29 mouse cellular contexts compared by ENCODE assay signal in the genomic region with DNA sequence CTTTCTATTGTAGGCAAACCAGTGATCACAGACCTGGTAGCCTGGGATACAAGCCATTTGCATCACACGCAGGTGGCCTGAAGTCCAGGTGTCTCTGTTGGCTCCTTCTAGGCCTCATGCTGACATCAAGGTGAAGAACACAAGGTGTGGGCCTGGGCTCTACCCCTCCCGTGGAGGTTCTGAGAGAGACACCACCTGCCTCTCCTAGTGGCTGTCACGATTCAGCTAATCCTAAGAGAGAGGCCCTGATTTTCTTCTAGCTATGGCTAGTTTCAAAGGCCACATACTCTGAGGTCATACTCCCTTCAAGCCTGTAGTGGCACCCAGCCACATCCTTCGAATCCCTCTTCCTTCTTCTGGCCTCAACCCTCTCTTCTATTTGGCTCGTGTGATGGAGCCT. TPM values are rescaled to one million over a fixed set of nuclear protein-coding genes. Genes with fewer than 3 reads are reported as not detected.
DNase-seq lines count a peak whose midpoint lies in the region; ATAC-seq and TF ChIP-seq lines count a peak whose summit lies in the region.
"Had no signal": no experiment of that assay in that cellular context is flagged by ENCODE, and none has a peak within 500 bp of the region (broad histone marks: within the 10 kb centered on the region; RNA-seq: fewer than 3 reads in every experiment).

No protein-coding gene starts in this region.

- no peak overlapping the region for H3K27ac ChIP-seq in heart, embryonic 10.5 days
- H3K27ac ChIP-seq in stomach, postnatal 0 days (replicated peaks) = no peak overlapping the region
- H3K27ac ChIP-seq: embryonic facial prominence, embryonic 10.5 days; heart, embryonic 15.5 days; hindbrain, embryonic 15.5 days; intestine, embryonic 15.5 days; layer of hippocampus, adult 2 months; limb, embryonic 13.5 days; liver, embryonic 12.5 days; midbrain, embryonic 15.5 days; stomach, embryonic 15.5 days had no signal

- TF ChIP-seq CTCF in stomach, postnatal 0 days (IDR thresholded peaks at IDR 0.05; ENCODE audit: low read depth) = no peak

- H3K9me3 ChIP-seq in heart, embryonic 10.5 days = no peaks in the 10 kb centered on the region
- H3K9me3 ChIP-seq in stomach, postnatal 0 days (ENCODE audit: control insufficient read depth, low read length) = no peaks in the 10 kb centered on the region
- H3K9me3 ChIP-seq: embryonic facial prominence, embryonic 10.5 days; heart, embryonic 15.5 days; hindbrain, embryonic 15.5 days; intestine, embryonic 15.5 days; limb, embryonic 13.5 days; liver, embryonic 12.5 days; midbrain, embryonic 15.5 days; stomach, embryonic 15.5 days had no signal

- H3K27me3 ChIP-seq in heart, embryonic 10.5 days (ENCODE audit: insufficient read depth, poor library complexity, severe bottlenecking) = peaks cover 32% of the 10 kb centered on the region; the same call in 1 of the 2 replicates
- no peaks in the 10 kb centered on the region for H3K27me3 ChIP-seq in stomach, postnatal 0 days (ENCODE audit: control insufficient read depth, insufficient read depth, low read length)
- H3K27me3 ChIP-seq: heart, embryonic 15.5 days; hindbrain, embryonic 15.5 days; intestine, embryonic 15.5 days; limb, embryonic 13.5 days; liver, embryonic 12.5 days; midbrain, embryonic 15.5 days; stomach, embryonic 15.5 days had no signal

- no peak overlapping the region for H3K4me2 ChIP-seq in stomach, postnatal 0 days (replicated peaks; ENCODE audit: low read depth)
- H3K4me2 ChIP-seq: heart, embryonic 15.5 days; hindbrain, embryonic 15.5 days; intestine, embryonic 15.5 days; limb, embryonic 13.5 days; liver, embryonic 12.5 days; midbrain, embryonic 15.5 days; stomach, embryonic 15.5 days had no signal

- no peak for ATAC-seq in stomach, postnatal 0 days (ENCODE audit: low FRiP score, low TSS enrichment)
- ATAC-seq: CD4-positive, CD25-positive, alpha-beta regulatory T cell, adult 4 months; forebrain, postnatal 0 days; intestine, embryonic 15.5 days; liver, embryonic 12.5 days; midbrain, embryonic 15.5 days had no signal

- no peak for TF ChIP-seq EP300 in stomach, postnatal 0 days (optimal IDR thresholded peaks at IDR 0.05)

- 75% methylated on average over 5 of the region's 5 CpGs for WGBS in heart, embryonic 10.5 days
- whole genome bisulfite sequencing in stomach, postnatal 0 days = 59% methylated on average over 5 of the region's 5 CpGs

- no peak overlapping the region for H3K4me3 ChIP-seq in heart, embryonic 10.5 days
- H3K4me3 ChIP-seq in stomach, postnatal 0 days (ENCODE audit: low read depth, low read length) = no peak overlapping the region
- H3K4me3 ChIP-seq: embryonic facial prominence, embryonic 10.5 days; heart, embryonic 15.5 days; hindbrain, embryonic 15.5 days; intestine, embryonic 15.5 days; layer of hippocampus, adult 2 months; limb, embryonic 13.5 days; liver, embryonic 12.5 days; midbrain, embryonic 15.5 days; myocyte; stomach, embryonic 15.5 days had no signal

- DNase-seq in heart, embryonic 10.5 days (ENCODE audit: low spot score) = peak; percentile 72
- no peak for DNase-seq in heart, adult 9 months (ENCODE audit: low spot score in 2 of 2)
- DNase-seq in right cerebral cortex, postnatal 10 days (ENCODE audit: low spot score in 2 of 2) = peak; percentile 13 to 25
- no peak for DNase-seq in right cerebral cortex, adult 18-20 months
- DNase-seq in cerebellum, adult 18-20 months = peak; percentile 86 to 93
- peak; percentile 64 to 84 for DNase-seq in cerebellum, postnatal 14 days
- no peak for DNase-seq in stomach, postnatal 0 days (ENCODE audit: low spot score)
- no peak for DNase-seq in urinary bladder, postnatal 14 days (ENCODE audit: low spot score)
- DNase-seq: adrenal gland, postnatal 25 days; forebrain, postnatal 0 days; gastrocnemius, postnatal 14 days; heart, adult 18-20 months; heart, postnatal 36 days; kidney, adult 9 months; kidney, postnatal 14 days; lung, adult 18-20 months; lung, postnatal 14 days; thymus, adult 18-20 months had no signal

- H3K36me3 ChIP-seq in heart, embryonic 10.5 days = no peaks in the 10 kb centered on the region
- H3K36me3 ChIP-seq in stomach, postnatal 0 days (ENCODE audit: control insufficient read depth, insufficient read depth, low read length) = no peaks in the 10 kb centered on the region
- H3K36me3 ChIP-seq: embryonic facial prominence, embryonic 10.5 days; heart, embryonic 15.5 days; hindbrain, embryonic 15.5 days; intestine, embryonic 15.5 days; limb, embryonic 13.5 days; liver, embryonic 12.5 days; midbrain, embryonic 15.5 days; stomach, embryonic 15.5 days had no signal

- no peaks in the 10 kb centered on the region; the same call in 1 of the 2 replicates for H3K4me1 ChIP-seq in heart, embryonic 10.5 days
- H3K4me1 ChIP-seq in stomach, postnatal 0 days (replicated peaks; ENCODE audit: control insufficient read depth, insufficient read depth) = no peaks in the 10 kb centered on the region
- H3K4me1 ChIP-seq: embryonic facial prominence, embryonic 10.5 days; hindbrain, embryonic 15.5 days; intestine, embryonic 15.5 days; limb, embryonic 13.5 days; liver, embryonic 12.5 days; midbrain, embryonic 15.5 days; stomach, embryonic 15.5 days had no signal

- H3K9ac ChIP-seq in stomach, postnatal 0 days (ENCODE audit: low read length) = no peak overlapping the region
- H3K9ac ChIP-seq: forebrain, postnatal 0 days; heart, embryonic 15.5 days; hindbrain, embryonic 15.5 days; intestine, embryonic 15.5 days; limb, embryonic 13.5 days; liver, embryonic 12.5 days; midbrain, embryonic 15.5 days; stomach, embryonic 15.5 days had no signal

RNA-seq across cellular contexts. Expression of a gene that starts 12.2 kb away (rescaled TPM):
- polyA plus RNA-seq in heart, embryonic 10.5 days (2016; fragmentation: Nextera tagmentation; extraction: Ambion mirVana) = 10.8 and 14.0 TPM in 2 replicates
- 1.7 and 2.8 TPM in 2 replicates for polyA plus RNA-seq in stomach, postnatal 0 days (2015; fragmentation: Nextera tagmentation; extraction: Ambion mirVana)
- polyA plus RNA-seq: myocyte had no signal

RNA-seq across cellular contexts. Expression of a gene that starts 52.7 kb away (rescaled TPM):
- polyA plus RNA-seq in heart, embryonic 10.5 days (2016; fragmentation: Nextera tagmentation; extraction: Ambion mirVana) = 15.8 and 16.1 TPM in 2 replicates
- 9.3 and 9.6 TPM in 2 replicates for polyA plus RNA-seq in stomach, postnatal 0 days (2015; fragmentation: Nextera tagmentation; extraction: Ambion mirVana)

Comparison
In these comparisons a context has a peak if more than half of its experiments do, and no peak if none do; other contexts are left out.
1. DNase-seq: peak in heart, embryonic 10.5 days (single experiment), right cerebral cortex, postnatal 10 days (2 of 2), cerebellum, adult 18-20 months (2 of 2) and cerebellum, postnatal 14 days (2 of 2); none in heart, adult 9 months (0 of 2), right cerebral cortex, adult 18-20 months (single experiment), stomach, postnatal 0 days (single experiment) and urinary bladder, postnatal 14 days (single experiment).